Mouse (Mus musculus) embryonic facial prominence, embryonic 11.5 days (tissue): Measurements from ENCODE around the gene Cdx2. TPM values are rescaled to one million over a fixed set of nuclear protein-coding genes. Genes with fewer than 3 reads are reported as not detected.
A peak's percentile ranks its signal among the peaks of the same experiment; 100 is the strongest.

Experiments used
- ATAC-seq: fragments of 200-750 bp; cut with Nextera tagmentation; replicated peaks from 2 replicates; pipeline ENCODE4 v1.8.0; 2017; ENCODE audit warnings: low read depth; ENCODE audit not compliant: insufficient number of reproducible peaks, low FRiP score, low TSS enrichment
- DNase-seq: peaks from one replicate; pipeline ENCODE4 v3.0.0-alpha.2; 2015; ENCODE audit warnings: low spot score
- H3K27ac ChIP-seq: fragments of 300-500 bp; sonication (generic); replicated peaks from 2 replicates; pipeline ENCODE4 v1.5.1; 2014; ENCODE audit warnings: mild to moderate bottlenecking, low read depth, low read length, control low read depth
- H3K27me3 ChIP-seq: fragments of 300-500 bp; sonication (generic); 2 replicates; pipeline ENCODE4 v1.6.1; 2014; ENCODE audit warnings: mild to moderate bottlenecking, low read length, moderate library complexity, mixed read lengths; ENCODE audit not compliant: control insufficient read depth, insufficient read depth
- H3K36me3 ChIP-seq: fragments of 300-500 bp; sonication (generic); replicated peaks from 2 replicates; pipeline ENCODE4 v1.6.1; 2014; ENCODE audit warnings: low read depth, mild to moderate bottlenecking, low read length, moderate library complexity, mixed read lengths; ENCODE audit not compliant: control insufficient read depth, insufficient read depth
- H3K4me1 ChIP-seq: fragments of 300-500 bp; sonication (generic); 2 replicates; pipeline ENCODE4 v1.6.1; 2014; ENCODE audit warnings: low read length, mixed read lengths; ENCODE audit not compliant: control insufficient read depth, insufficient read depth
- H3K4me2 ChIP-seq: fragments of 300-500 bp; sonication (generic); 2 replicates; pipeline ENCODE4 v1.6.1; 2014; ENCODE audit warnings: low read depth, mild to moderate bottlenecking, control low read depth, low read length, moderate library complexity
- H3K4me3 ChIP-seq: fragments of 300-500 bp; sonication (generic); 2 replicates; pipeline ENCODE4 v1.5.1; 2014; ENCODE audit warnings: low read depth, low read length, control low read depth
- H3K9ac ChIP-seq: fragments of 300-500 bp; sonication (generic); replicated peaks from 2 replicates; pipeline ENCODE4 v1.6.1; 2014; ENCODE audit warnings: mild to moderate bottlenecking, control low read depth, low read length
- H3K9me3 ChIP-seq: fragments of 300-500 bp; sonication (generic); replicated peaks from 2 replicates; pipeline ENCODE4 v1.6.1; 2016; ENCODE audit warnings: mild to moderate bottlenecking, low read length, inconsistent platforms, mixed read lengths; ENCODE audit not compliant: control insufficient read depth
- WGBS: fragments of 180-500 bp; shearing (Covaris S2); extraction: QIAGEN DNeasy Blood & Tissue Kit; methylation state at CpG from one replicate; pipeline ENCODE4 v1.1.7; 2014; 5-methylcytosine and 5-hydroxymethylcytosine counted together
- polyA plus RNA-seq: library from polyadenylated mRNA; unstranded; fragments of >200 nt; fragmentation: Nextera tagmentation; extraction: Ambion mirVana; gene quantifications from 2 replicates; pipeline ENCODE4 v1.2.1, GENCODE M21; 2014

The Cdx2 gene
- polyA plus RNA-seq, 1 experiment from 2014 or later = not detected

GRCm38 (mm10) chr5:147342901-147343300 lies 35.8 kb upstream of the Cdx2 start:
- DNase-seq (no peak), ATAC-seq (no peak)
- Histone ChIP-seq H3K36me3 (no peaks in the 10 kb centered on the region), H3K9ac (no peak overlapping the region), H3K4me1 (no peaks in the 10 kb centered on the region), H3K4me2 (no peak overlapping the region), H3K27ac (no peak overlapping the region), H3K27me3 (no peaks in the 10 kb centered on the region), H3K4me3 (no peak overlapping the region), H3K9me3 (no peaks in the 10 kb centered on the region)
- 89% methylated on average over 6 of the region's 6 CpGs for WGBS

- Histone ChIP-seq H3K4me3 (no peak overlapping the region), H3K9ac (no peak overlapping the region), H3K27me3 (no peaks in the 10 kb centered on the region), H3K4me1 (no peaks in the 10 kb centered on the region), H3K4me2 (no peak overlapping the region), H3K36me3 (no peaks in the 10 kb centered on the region), H3K27ac (no peak overlapping the region), H3K9me3 (no peaks in the 10 kb centered on the region)
- ATAC-seq (no peak), DNase-seq (no peak)
- 65% methylated on average over 13 of the region's 13 CpGs for WGBS
Observed at GRCm38 (mm10) chr5:147340741-147341414, 33.8 kb upstream of the Cdx2 start.

GRCm38 (mm10) chr5:147339560-147339959 lies 32.5 kb upstream of the Cdx2 start:
- no peak overlapping the region for H3K27ac ChIP-seq
- H3K27me3 ChIP-seq = no peaks in the 10 kb centered on the region
- 84% methylated on average over 10 of the region's 11 CpGs for WGBS
- H3K36me3 ChIP-seq = no peaks in the 10 kb centered on the region
- DNase-seq = no peak
- no peak for ATAC-seq
- H3K9ac ChIP-seq = no peak overlapping the region
- H3K9me3 ChIP-seq = no peaks in the 10 kb centered on the region
- H3K4me2 ChIP-seq = no peak overlapping the region
- no peaks in the 10 kb centered on the region for H3K4me1 ChIP-seq
- H3K4me3 ChIP-seq = no peak overlapping the region

GRCm38 (mm10) chr5:147338967-147339366 lies 31.9 kb upstream of the Cdx2 start:
- 53% methylated on average over 9 of the region's 9 CpGs for WGBS
- DNase-seq (no peak), ATAC-seq (no peak)
- H3K27me3 ChIP-seq = no peaks in the 10 kb centered on the region
- no peaks in the 10 kb centered on the region for H3K9me3 ChIP-seq
- no peak overlapping the region for H3K4me2 ChIP-seq
- no peaks in the 10 kb centered on the region for H3K4me1 ChIP-seq
- H3K9ac ChIP-seq = no peak overlapping the region
- H3K27ac ChIP-seq = no peak overlapping the region
- H3K36me3 ChIP-seq = no peaks in the 10 kb centered on the region
- no peak overlapping the region for H3K4me3 ChIP-seq

GRCm38 (mm10) chr5:147332711-147333110 lies 25.6 kb upstream of the Cdx2 start:
- H3K9ac ChIP-seq = no peak overlapping the region
- WGBS = 47% methylated on average over 7 of the region's 7 CpGs
- no peak overlapping the region for H3K4me3 ChIP-seq
- no peaks in the 10 kb centered on the region for H3K36me3 ChIP-seq
- H3K27me3 ChIP-seq = no peaks in the 10 kb centered on the region
- H3K9me3 ChIP-seq = no peaks in the 10 kb centered on the region
- no peak for DNase-seq
- H3K27ac ChIP-seq = no peak overlapping the region
- 0 out of 2 replicates have a peak, but pooled peaks have one; percentile 29 for ATAC-seq
- H3K4me2 ChIP-seq = no peak overlapping the region
- no peaks in the 10 kb centered on the region for H3K4me1 ChIP-seq

GRCm38 (mm10) chr5:147331547-147331946 lies 24.5 kb upstream of the Cdx2 start:
- ATAC-seq = no peak
- whole genome bisulfite sequencing = 46% methylated on average over 2 of the region's 2 CpGs

GRCm38 (mm10) chr5:147329946-147330345 lies 22.9 kb upstream of the Cdx2 start:
- H3K27me3 ChIP-seq = no peaks in the 10 kb centered on the region
- no peak overlapping the region for H3K9ac ChIP-seq
- H3K27ac ChIP-seq = no peak overlapping the region
- no peaks in the 10 kb centered on the region for H3K36me3 ChIP-seq
- WGBS = 85% methylated on average over 11 of the region's 11 CpGs
- ATAC-seq = no peak
- no peak for DNase-seq
- H3K4me3 ChIP-seq = no peak overlapping the region
- no peaks in the 10 kb centered on the region for H3K4me1 ChIP-seq
- no peaks in the 10 kb centered on the region for H3K9me3 ChIP-seq
- no peak overlapping the region for H3K4me2 ChIP-seq

More at GRCm38 (mm10) chr5:147331547-147331946, 24.5 kb upstream of the Cdx2 start:
- Histone ChIP-seq H3K36me3 (no peaks in the 10 kb centered on the region), H3K9me3 (no peaks in the 10 kb centered on the region), H3K4me2 (no peak overlapping the region), H3K4me1 (no peaks in the 10 kb centered on the region), H3K9ac (no peak overlapping the region), H3K27me3 (no peaks in the 10 kb centered on the region), H3K27ac (no peak overlapping the region), H3K4me3 (no peak overlapping the region)
- DNase-seq = peak; percentile 58

GRCm38 (mm10) chr5:147327636-147328035 lies 20.6 kb upstream of the Cdx2 start:
- ATAC-seq (no peak), DNase-seq (no peak)
- WGBS = 89% methylated on average over 5 of the region's 5 CpGs
- Histone ChIP-seq H3K4me3 (no peak overlapping the region), H3K36me3 (no peaks in the 10 kb centered on the region), H3K27me3 (no peaks in the 10 kb centered on the region), H3K4me1 (no peaks in the 10 kb centered on the region), H3K9me3 (no peaks in the 10 kb centered on the region), H3K4me2 (no peak overlapping the region), H3K27ac (no peak overlapping the region), H3K9ac (no peak overlapping the region)
